Mouse (Mus musculus): ENCODE results near the gene Rasgef1b.

GRCm38 (mm10) chr5:99394578-99394977, 334.3 kb downstream of the Rasgef1b start:
- TF ChIP-seq TCF12 (IDR thresholded peaks at IDR 0.05; ENCODE audit: insufficient read depth, poor library complexity, severe bottlenecking) (no peak), E2F4 (IDR thresholded peaks at IDR 0.05; ENCODE audit: insufficient read depth) (no peak), SRF (IDR thresholded peaks at IDR 0.05; ENCODE audit: control insufficient read depth, insufficient read length, low read depth) (no peak), POLR2A (IDR thresholded peaks at IDR 0.05; ENCODE audit: insufficient read length, low read depth) (no peak), POLR2AphosphoS2 (IDR thresholded peaks at IDR 0.05; ENCODE audit: insufficient read length, low read depth) (no peak), MYOD1 (IDR thresholded peaks at IDR 0.05; ENCODE audit: control insufficient read depth in 1 of 3, insufficient read length in 2 of 3, low read depth in 2 of 3) (no peak), CEBPB (IDR thresholded peaks at IDR 0.05; ENCODE audit: insufficient read depth, poor library complexity, severe bottlenecking) (no peak), MAX (IDR thresholded peaks at IDR 0.05; ENCODE audit: low read depth) (no peak), USF1 (IDR thresholded peaks at IDR 0.05; ENCODE audit: low read depth) (no peak), MYOG (IDR thresholded peaks at IDR 0.05; ENCODE audit: control insufficient read depth in 1 of 3, insufficient read depth in 1 of 3, insufficient read length in 2 of 3, low read depth in 2 of 3) (no peak), REST (IDR thresholded peaks at IDR 0.05; ENCODE audit: insufficient read depth, insufficient read length) (no peak), TCF3 (IDR thresholded peaks at IDR 0.05; ENCODE audit: insufficient read length, low read depth) (no peak)
